Mouse (Mus musculus): ENCODE measurements around the gene Kcnip1.

DNA sequence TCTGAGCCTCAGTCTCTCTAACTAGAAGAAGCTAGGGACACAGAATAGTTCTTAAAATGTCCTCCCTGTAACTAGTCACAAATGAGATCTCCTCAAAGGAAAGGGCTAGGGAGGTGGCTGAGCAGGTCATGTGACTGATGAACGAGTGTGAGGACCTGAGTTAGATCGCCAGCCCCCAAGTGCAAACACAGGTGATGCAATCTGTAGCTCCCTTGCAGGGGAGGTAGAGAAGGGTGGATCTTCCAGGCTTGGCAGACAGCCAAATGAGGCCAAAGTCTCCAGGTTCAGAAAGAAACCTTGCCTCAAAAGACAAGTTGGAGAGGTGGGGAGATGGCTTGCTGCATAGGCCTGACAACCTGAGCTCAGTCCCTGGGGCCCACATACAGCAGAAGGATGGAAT, 66.4 kb downstream of the Kcnip1 start:
- TF ChIP-seq TAL1 (IDR thresholded peaks at IDR 0.05; ENCODE audit: low read length), result no peak
- no peak for TF ChIP-seq GATA1 (IDR thresholded peaks at IDR 0.05; ENCODE audit: low read length)
